Mouse (Mus musculus) CH12.LX (cell line): Measurements from ENCODE around the gene Gm28048. TPM values are rescaled to one million over a fixed set of nuclear protein-coding genes. Genes with fewer than 3 reads are reported as not detected.

Experiments used
- DNase-seq: peaks from one replicate; pipeline ENCODE4 v3.0.0-alpha.2; 2013; ENCODE audit errors: extremely low read depth
- H3K27ac ChIP-seq: 2 replicates; pipeline ENCODE4 v1.5.1; 2012; ENCODE audit warnings: low read depth, mild to moderate bottlenecking, control low read depth, moderate library complexity; ENCODE audit not compliant: insufficient read depth
- H3K27me3 ChIP-seq: replicated peaks from 2 replicates; pipeline ENCODE3; 2012; ENCODE audit warnings: inconsistent platforms
- H3K36me3 ChIP-seq, 2 experiments: replicated peaks in 1 of 2; 2 replicates each; pipeline versions ENCODE3 to v1.6.1; 2012; ENCODE audit warnings: inconsistent platforms in 1 of 2, low read length in 1 of 2, mild to moderate bottlenecking in 1 of 2, mixed read lengths in 1 of 2, moderate library complexity in 1 of 2; ENCODE audit not compliant: control insufficient read depth in 1 of 2, insufficient read depth in 1 of 2
- H3K4me1 ChIP-seq, 2 experiments: 2 replicates each; pipeline ENCODE4 v1.6.1; 2012; ENCODE audit warnings: inconsistent platforms in 1 of 2, moderate library complexity in 1 of 2; ENCODE audit not compliant: insufficient read depth in 2 of 2, control insufficient read depth in 1 of 2
- H3K4me2 ChIP-seq: 2 replicates; pipeline ENCODE4 v1.6.1; 2012; ENCODE audit warnings: low read depth, mild to moderate bottlenecking, control low read depth; ENCODE audit not compliant: poor library complexity, insufficient read depth, severe bottlenecking
- H3K4me3 ChIP-seq, 3 experiments: fragments of 150-350 bp in 1 of 3; sonication (generic) in 1 of 3; replicated peaks in 1 of 3; 2 replicates each; pipeline versions ENCODE3 to v1.5.1; 2011 to 2012; ENCODE audit warnings: low read depth in 2 of 3, low read length in 2 of 3, mild to moderate bottlenecking in 2 of 3, moderate library complexity in 2 of 3, control low read depth in 1 of 3, improper control_type of control experiment in 1 of 3, inconsistent platforms in 1 of 3, mixed read lengths in 1 of 3; ENCODE audit not compliant: poor library complexity in 1 of 3
- H3K79me2 ChIP-seq: replicated peaks from 2 replicates; pipeline ENCODE4 v1.6.1; 2012; ENCODE audit warnings: mild to moderate bottlenecking, moderate library complexity; ENCODE audit not compliant: control insufficient read depth, poor library complexity, insufficient read depth, severe bottlenecking; ENCODE audit errors: extremely low read depth
- H3K9ac ChIP-seq: 2 replicates; pipeline ENCODE4 v1.6.1; 2012; ENCODE audit warnings: low read depth, mild to moderate bottlenecking, control low read depth, moderate library complexity; ENCODE audit not compliant: insufficient read depth
- H3K9me3 ChIP-seq: replicated peaks from 2 replicates; pipeline ENCODE3; 2012; ENCODE audit warnings: low read length, inconsistent platforms, mixed read lengths
- CHD1 ChIP-seq: IDR thresholded peaks from 2 replicates; pipeline ENCODE4 v1.6.1; 2012; ENCODE audit warnings: low read depth, low read length, improper control_type of control experiment, inconsistent platforms
- CHD2 ChIP-seq: IDR thresholded peaks from 2 replicates; pipeline ENCODE4 v1.6.1; 2011; ENCODE audit warnings: low read length, improper control_type of control experiment
- ELF1 ChIP-seq: IDR thresholded peaks from 2 replicates; pipeline ENCODE4 v1.6.1; 2014; ENCODE audit warnings: low read depth, mild to moderate bottlenecking, inconsistent platforms, low read length, improper control_type of control experiment
- EP300 ChIP-seq: IDR thresholded peaks from 2 replicates; pipeline ENCODE4 v1.6.1; 2011; ENCODE audit warnings: low read length, improper control_type of control experiment
- GABPA ChIP-seq: IDR thresholded peaks from 2 replicates; pipeline ENCODE4 v1.6.1; 2012; ENCODE audit warnings: low read depth, low read length, improper control_type of control experiment, inconsistent platforms; ENCODE audit not compliant: insufficient replicate concordance
- HCFC1 ChIP-seq: IDR thresholded peaks from 2 replicates; pipeline ENCODE4 v1.6.1; 2012; ENCODE audit warnings: low read depth, mild to moderate bottlenecking, inconsistent platforms, low read length, improper control_type of control experiment
- MAX ChIP-seq: IDR thresholded peaks from 2 replicates; pipeline ENCODE4 v1.6.1; 2011; ENCODE audit warnings: low read length, improper control_type of control experiment
- MXI1 ChIP-seq: IDR thresholded peaks from 2 replicates; pipeline ENCODE4 v1.6.1; 2011; ENCODE audit warnings: mild to moderate bottlenecking, low read depth, low read length, improper control_type of control experiment
- NELFE ChIP-seq: IDR thresholded peaks from 2 replicates; pipeline ENCODE4 v1.6.1; 2011; ENCODE audit warnings: low read depth, low read length, improper control_type of control experiment
- NRF1 ChIP-seq: IDR thresholded peaks from 2 replicates; pipeline ENCODE4 v1.6.1; 2014; ENCODE audit warnings: low read depth, mild to moderate bottlenecking, inconsistent platforms, low read length, improper control_type of control experiment, moderate library complexity
- RAD21 ChIP-seq: IDR thresholded peaks from 2 replicates; pipeline ENCODE4 v1.6.1; 2011; ENCODE audit warnings: low read depth, mild to moderate bottlenecking, low read length, improper control_type of control experiment, moderate library complexity
- SIN3A ChIP-seq: IDR thresholded peaks from 2 replicates; pipeline ENCODE4 v1.6.1; 2012; ENCODE audit warnings: low read length, improper control_type of control experiment, inconsistent platforms
- TCF12 ChIP-seq: IDR thresholded peaks from 2 replicates; pipeline ENCODE4 v1.6.1; 2014; ENCODE audit warnings: low read depth, mild to moderate bottlenecking, inconsistent platforms, low read length, improper control_type of control experiment
- USF1 ChIP-seq: IDR thresholded peaks from 2 replicates; pipeline ENCODE4 v1.6.1; 2014; ENCODE audit warnings: low read depth, mild to moderate bottlenecking, inconsistent platforms, low read length, improper control_type of control experiment
- ZKSCAN1 ChIP-seq: IDR thresholded peaks from 2 replicates; pipeline ENCODE4 v1.6.1; 2012; ENCODE audit warnings: low read depth, inconsistent platforms, low read length, improper control_type of control experiment, borderline replicate concordance
- ZMIZ1 ChIP-seq: IDR thresholded peaks from 2 replicates; pipeline ENCODE4 v1.6.1; 2012; ENCODE audit warnings: low read depth, mild to moderate bottlenecking, inconsistent platforms, low read length, improper control_type of control experiment
- dilution Hi-C: fragments of 300-500 bp; cut with MboI; formaldehyde crosslinking; loops from 2 replicates; pipeline ENCODE4 v1.14.3; 2020; ENCODE audit warnings: low sequenced_read_pairs; ENCODE audit not compliant: extremely low pct_unique_long_range_greater_than_20kb, extremely low pct_ligation_motif_present
- in situ Hi-C: fragments of 300-500 bp; cut with MboI; formaldehyde crosslinking; loops from 3 replicates; pipeline ENCODE4 v1.14.3; 2019; ENCODE audit warnings: low sequenced_read_pairs, low pct_ligation_motif_present, low pct_unique_long_range_greater_than_20kb, mixed read lengths
- polyA plus RNA-seq: library from polyadenylated mRNA; unstranded; fragments of >175 nt; gene quantifications from 2 replicates; pipeline ENCODE4 v1.2.1, GENCODE M21; 2012; ENCODE audit warnings: low read depth; ENCODE audit not compliant: insufficient read length
- total RNA-seq, 2 experiments: library from RNA; depleted of rRNA; stranded (reverse); fragments of 300-350 nt in 1 of 2; fragments of >200 nt in 1 of 2; gene quantifications; 2 replicates each; pipeline ENCODE4 v1.2.3; 2012 to 2014

The Gm28048 gene
- total and polyA plus RNA-seq, 3 experiments: 32.6 to 93.3 (median 59.5) TPM

DNA sequence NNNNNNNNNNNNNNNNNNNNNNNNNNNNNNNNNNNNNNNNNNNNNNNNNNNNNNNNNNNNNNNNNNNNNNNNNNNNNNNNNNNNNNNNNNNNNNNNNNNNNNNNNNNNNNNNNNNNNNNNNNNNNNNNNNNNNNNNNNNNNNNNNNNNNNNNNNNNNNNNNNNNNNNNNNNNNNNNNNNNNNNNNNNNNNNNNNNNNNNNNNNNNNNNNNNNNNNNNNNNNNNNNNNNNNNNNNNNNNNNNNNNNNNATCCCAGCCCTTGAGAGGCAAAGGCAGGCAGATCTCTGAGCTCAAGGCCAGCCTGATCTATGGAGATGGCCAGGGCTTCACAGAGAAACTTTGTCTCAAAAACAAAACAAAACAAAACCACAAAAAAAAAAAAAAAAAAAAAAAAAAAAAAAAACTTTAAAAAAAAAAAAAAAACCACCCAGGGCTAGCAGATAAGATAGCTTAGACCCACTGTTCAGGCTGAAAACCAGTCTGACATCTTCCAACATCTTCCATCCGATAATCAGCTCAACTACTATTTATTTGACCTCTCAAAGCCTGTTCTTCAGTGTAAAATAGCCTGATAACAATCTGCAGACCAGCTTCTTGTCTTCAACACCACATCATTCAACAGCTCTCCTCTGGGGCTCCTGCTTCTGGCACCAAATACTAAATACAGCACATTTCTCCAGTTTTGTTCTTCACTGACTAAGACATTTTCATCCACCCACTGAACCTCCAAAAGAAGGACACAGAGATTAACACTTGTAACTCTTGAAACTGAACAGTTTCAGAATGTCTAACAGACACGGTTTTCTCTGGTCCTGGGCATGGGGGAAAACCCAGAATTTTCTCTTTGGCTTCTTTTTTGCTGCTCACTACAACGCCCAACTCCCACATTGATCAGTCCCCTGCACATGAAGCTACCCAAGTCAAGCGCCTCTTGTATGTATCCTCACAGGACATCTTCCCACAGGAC is 136.9 kb downstream of the Gm28048 start (continued):
- no peak; the same call in 1 of the 2 replicates for TF ChIP-seq ELF1
- TF ChIP-seq CHD1: peak; percentile 25
- TF ChIP-seq ZMIZ1: 0 out of 2 replicates have a peak, but pooled peaks have one; percentile 17
- TF ChIP-seq CHD2: peak; percentile 85
- no peak for TF ChIP-seq ZKSCAN1
- TF ChIP-seq MXI1: peak; percentile 63

DNA sequence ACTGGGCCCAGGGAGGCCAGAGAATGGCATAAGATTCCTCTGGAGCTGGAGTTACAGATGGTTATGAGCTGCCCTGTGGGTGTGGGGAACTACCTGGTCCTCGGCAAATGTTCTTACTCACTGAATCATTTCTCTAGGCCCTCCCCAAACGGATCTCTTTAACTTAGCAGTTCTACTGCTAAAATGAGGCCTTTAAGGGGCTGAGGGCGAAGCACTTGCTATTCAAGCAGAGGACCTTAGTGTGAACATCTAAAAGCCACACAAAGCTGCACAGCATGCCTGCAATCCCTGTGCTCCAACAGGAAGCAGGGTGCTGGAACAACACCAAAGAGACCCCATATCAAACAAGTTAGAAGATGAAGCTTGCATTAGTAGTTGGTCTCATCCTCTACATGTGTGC is 142.4 kb downstream of the Gm28048 start:
- no peak for DNase-seq
- H3K27me3 ChIP-seq: no peaks in the 10 kb centered on the region
- H3K27ac ChIP-seq: peak overlapping the region; percentile 21; the same call in 1 of the 2 replicates
- peaks cover 40 to 96% of the 10 kb centered on the region in 2 experiments for H3K4me1 ChIP-seq
- TF ChIP-seq NRF1: no peak
- no peak for TF ChIP-seq GABPA
- no peak for TF ChIP-seq CHD2
- TF ChIP-seq USF1: no peak
- TF ChIP-seq CHD1: no peak
- TF ChIP-seq TCF12: no peak
- no peak for TF ChIP-seq NELFE
- TF ChIP-seq RAD21: no peak
- TF ChIP-seq HCFC1: no peak
- no peak for TF ChIP-seq EP300
- no peak for TF ChIP-seq SIN3A
- no peak for TF ChIP-seq MAX
- no peak for TF ChIP-seq ELF1
- no peak overlapping the region for H3K9ac ChIP-seq
- H3K36me3 ChIP-seq: peaks cover 19 to 68% of the 10 kb centered on the region in 2 experiments
- no peak overlapping the region for H3K4me3 ChIP-seq
- in situ Hi-C loops (no loop called here), dilution Hi-C loops (no loop called here)
- H3K4me2 ChIP-seq: peak overlapping the region; percentile 7; the same call in 1 of the 2 replicates
- H3K9me3 ChIP-seq: no peaks in the 10 kb centered on the region
- peaks cover 90% of the 10 kb centered on the region for H3K79me2 ChIP-seq
